Mouse (Mus musculus) embryonic facial prominence, embryonic 14.5 days (tissue): ENCODE data around the gene Ucn2. TPM values are rescaled to one million over a fixed set of nuclear protein-coding genes. Genes with fewer than 3 reads are reported as not detected.

Source experiments
- ATAC-seq: fragments of 200-750 bp; cut with Nextera tagmentation; 2 replicates; pipeline ENCODE4 v1.8.0; 2017; ENCODE audit warnings: low read depth, moderate number of reproducible peaks, moderate TSS enrichment
- DNase-seq: peaks from one replicate; pipeline ENCODE4 v3.0.0-alpha.2; 2015; ENCODE audit warnings: low spot score
- H3K27ac ChIP-seq: fragments of 300-500 bp; sonication (generic); replicated peaks from 2 replicates; pipeline ENCODE4 v1.5.1; 2014; ENCODE audit warnings: low read depth, mild to moderate bottlenecking, low read length, moderate library complexity
- H3K27me3 ChIP-seq: fragments of 300-500 bp; sonication (generic); replicated peaks from 2 replicates; pipeline ENCODE4 v1.6.1; 2014; ENCODE audit warnings: low read length; ENCODE audit not compliant: control insufficient read depth, insufficient read depth
- H3K36me3 ChIP-seq: fragments of 300-500 bp; sonication (generic); 2 replicates; pipeline ENCODE4 v1.6.1; 2014; ENCODE audit warnings: low read length, mixed read lengths; ENCODE audit not compliant: control insufficient read depth, insufficient read depth
- H3K4me1 ChIP-seq: fragments of 300-500 bp; sonication (generic); 2 replicates; pipeline ENCODE4 v1.6.1; 2014; ENCODE audit warnings: antibody characterized with exemption, low read length; ENCODE audit not compliant: control insufficient read depth, insufficient read depth
- H3K4me2 ChIP-seq: fragments of 300-500 bp; sonication (generic); 2 replicates; pipeline ENCODE4 v1.6.1; 2014; ENCODE audit warnings: low read depth, mild to moderate bottlenecking, low read length, moderate library complexity, mixed read lengths
- H3K4me3 ChIP-seq: fragments of 300-500 bp; sonication (generic); 2 replicates; pipeline ENCODE4 v1.5.1; 2014; ENCODE audit warnings: low read depth, mild to moderate bottlenecking, low read length
- H3K9ac ChIP-seq: fragments of 300-500 bp; sonication (generic); 2 replicates; pipeline ENCODE4 v1.6.1; 2014; ENCODE audit warnings: low read depth, mild to moderate bottlenecking, low read length, moderate library complexity, mixed read lengths
- H3K9me3 ChIP-seq: fragments of 300-500 bp; sonication (generic); 2 replicates; pipeline ENCODE4 v1.6.1; 2016; ENCODE audit warnings: low read length; ENCODE audit not compliant: control insufficient read depth
- WGBS: fragments of 180-500 bp; shearing (Covaris S2); extraction: QIAGEN DNeasy Blood & Tissue Kit; methylation state at CpG from one replicate; pipeline ENCODE4 v1.1.7; 2014; 5-methylcytosine and 5-hydroxymethylcytosine counted together
- polyA plus RNA-seq: library from polyadenylated mRNA; unstranded; fragments of >200 nt; fragmentation: Nextera tagmentation; extraction: Ambion mirVana; gene quantifications from 2 replicates; pipeline ENCODE4 v1.2.1, GENCODE M21; 2014

The Ucn2 gene
- polyA plus RNA-seq, 1 experiment from 2014 or later: 0.64 TPM

GRCm38 (mm10) chr9:108955241-108955640, 30.6 kb upstream of the Ucn2 start:
- Histone ChIP-seq H3K4me3 (no peak overlapping the region), H3K27me3 (peaks cover 4% of the 10 kb centered on the region; the same call in 1 of the 2 replicates), H3K9ac (no peak overlapping the region), H3K9me3 (no peaks in the 10 kb centered on the region), H3K4me1 (peaks cover 10% of the 10 kb centered on the region), H3K27ac (no peak overlapping the region), H3K36me3 (peaks cover 3% of the 10 kb centered on the region; the same call in 1 of the 2 replicates), H3K4me2 (no peak overlapping the region)
- DNase-seq (no peak), ATAC-seq (no peak)
- 85% methylated on average over 11 of the region's 11 CpGs for whole genome bisulfite sequencing

DNA sequence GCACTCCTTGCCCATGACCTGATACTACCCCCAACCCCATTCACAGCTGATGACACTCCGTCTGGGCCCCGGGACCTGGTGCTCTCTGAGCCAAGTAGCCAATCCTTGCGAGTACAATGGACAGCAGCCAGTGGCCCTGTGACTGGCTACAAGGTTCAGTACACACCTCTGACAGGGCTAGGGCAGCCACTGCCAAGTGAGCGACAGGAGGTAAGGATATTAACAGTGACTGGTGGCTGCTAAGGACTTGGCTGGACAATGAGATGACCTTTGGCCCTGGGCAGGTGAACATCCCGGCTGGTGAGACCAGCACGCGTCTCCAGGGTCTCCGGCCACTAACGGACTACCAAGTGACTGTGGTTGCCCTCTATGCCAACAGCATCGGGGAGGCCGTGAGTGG, 30.0 kb upstream of the Ucn2 start:
- Histone ChIP-seq H3K9ac (no peak overlapping the region), H3K4me2 (no peak overlapping the region), H3K27ac (no peak overlapping the region), H3K27me3 (peaks cover 4% of the 10 kb centered on the region; the same call in 1 of the 2 replicates), H3K4me1 (peaks cover 8% of the 10 kb centered on the region; the same call in 1 of the 2 replicates), H3K36me3 (no peaks in the 10 kb centered on the region), H3K9me3 (no peaks in the 10 kb centered on the region), H3K4me3 (no peak overlapping the region)
- DNase-seq (no peak), ATAC-seq (no peak)
- 90% methylated on average over 9 of the region's 11 CpGs for WGBS

DNA sequence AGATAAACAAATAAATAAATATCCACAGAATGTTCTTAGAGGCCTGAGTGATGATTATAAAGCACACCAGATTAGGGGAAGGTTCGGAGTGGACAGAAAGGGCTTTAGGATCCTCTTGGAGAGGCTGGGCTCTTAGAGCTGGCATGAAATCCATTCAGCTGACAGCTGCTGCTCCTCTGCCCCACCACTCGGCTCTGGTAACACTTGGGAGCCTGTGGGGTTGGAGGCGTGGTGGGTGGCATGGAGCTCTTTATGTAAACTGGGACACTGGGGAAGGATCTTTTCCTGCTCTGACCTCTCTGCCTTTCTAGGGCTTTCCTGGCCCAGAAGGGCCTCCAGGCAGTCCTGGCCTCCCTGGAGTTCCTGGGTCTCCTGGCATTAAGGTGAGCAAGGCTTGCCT, 22.2 kb upstream of the Ucn2 start:
- WGBS: 81% methylated on average over 3 of the region's 3 CpGs
- Histone ChIP-seq H3K4me3 (no peak overlapping the region), H3K4me2 (no peak overlapping the region), H3K4me1 (no peaks in the 10 kb centered on the region), H3K27me3 (no peaks in the 10 kb centered on the region), H3K9ac (no peak overlapping the region), H3K9me3 (no peaks in the 10 kb centered on the region), H3K36me3 (peaks cover 3% of the 10 kb centered on the region; the same call in 1 of the 2 replicates), H3K27ac (no peak overlapping the region)
- DNase-seq (no peak), ATAC-seq (no peak)

DNA sequence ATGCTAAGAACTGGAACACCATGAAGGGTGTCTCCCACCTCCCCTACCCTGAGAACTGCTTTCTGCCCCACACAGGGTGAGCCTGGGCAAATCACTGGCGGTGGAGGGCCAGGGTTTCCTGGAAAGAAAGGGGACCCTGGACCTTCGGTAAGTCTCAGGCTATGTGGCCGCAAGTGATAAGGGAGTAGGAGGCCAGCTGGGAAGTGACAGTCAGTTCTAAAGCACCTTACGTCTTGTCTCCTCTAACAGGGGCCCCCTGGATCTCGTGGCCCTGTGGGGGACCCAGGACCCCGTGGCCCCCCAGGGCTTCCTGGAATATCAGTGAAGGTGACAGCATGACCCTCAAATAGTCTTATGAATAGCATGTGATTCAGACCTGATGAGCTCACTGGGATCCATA, 21.5 kb upstream of the Ucn2 start:
- Histone ChIP-seq H3K27me3 (no peaks in the 10 kb centered on the region), H3K4me1 (no peaks in the 10 kb centered on the region), H3K36me3 (peaks cover 3% of the 10 kb centered on the region; the same call in 1 of the 2 replicates), H3K27ac (no peak overlapping the region), H3K4me3 (no peak overlapping the region), H3K4me2 (no peak overlapping the region), H3K9ac (no peak overlapping the region), H3K9me3 (no peaks in the 10 kb centered on the region)
- DNase-seq (no peak), ATAC-seq (no peak)
- WGBS: 81% methylated on average over 5 of the region's 6 CpGs

GRCm38 (mm10) chr9:108970623-108971022, 15.2 kb upstream of the Ucn2 start:
- no peaks in the 10 kb centered on the region for H3K4me1 ChIP-seq
- H3K9me3 ChIP-seq: no peaks in the 10 kb centered on the region
- WGBS: 83% methylated on average over 8 of the region's 8 CpGs
- ATAC-seq (no peak), DNase-seq (no peak)
- H3K4me2 ChIP-seq: no peak overlapping the region
- peaks cover 17% of the 10 kb centered on the region; the same call in 1 of the 2 replicates for H3K36me3 ChIP-seq
- no peak overlapping the region for H3K4me3 ChIP-seq
- no peak overlapping the region for H3K9ac ChIP-seq
- no peak overlapping the region for H3K27ac ChIP-seq
- H3K27me3 ChIP-seq: no peaks in the 10 kb centered on the region

GRCm38 (mm10) chr9:108976483-108976882, 9.3 kb upstream of the Ucn2 start:
- WGBS: 66% methylated on average over 9 of the region's 9 CpGs
- Histone ChIP-seq H3K4me3 (no peak overlapping the region), H3K36me3 (0 out of 2 replicates have a peak, but pooled peaks cover 6% of the 10 kb centered on the region), H3K9me3 (no peaks in the 10 kb centered on the region), H3K27me3 (no peaks in the 10 kb centered on the region), H3K4me1 (no peaks in the 10 kb centered on the region), H3K9ac (no peak overlapping the region), H3K4me2 (no peak overlapping the region), H3K27ac (no peak overlapping the region)
- ATAC-seq (no peak), DNase-seq (no peak)

- Histone ChIP-seq H3K4me2 (no peak overlapping the region), H3K4me1 (no peaks in the 10 kb centered on the region), H3K27ac (no peak overlapping the region), H3K9me3 (no peaks in the 10 kb centered on the region), H3K4me3 (no peak overlapping the region), H3K9ac (no peak overlapping the region), H3K36me3 (0 out of 2 replicates have a peak, but pooled peaks cover 6% of the 10 kb centered on the region), H3K27me3 (no peaks in the 10 kb centered on the region)
- WGBS: 80% methylated on average over 7 of the region's 7 CpGs
- ATAC-seq (no peak), DNase-seq (no peak)
Measured at GRCm38 (mm10) chr9:108977966-108978365, 7.8 kb upstream of the Ucn2 start.

GRCm38 (mm10) chr9:108982498-108982897, 3.3 kb upstream of the Ucn2 start:
- H3K4me1 ChIP-seq: no peaks in the 10 kb centered on the region
- WGBS: 81% methylated on average over 8 of the region's 8 CpGs
- DNase-seq: no peak

GRCm38 (mm10) chr9:108983209-108983608, 2.6 kb upstream of the Ucn2 start:
- no peaks in the 10 kb centered on the region; the same call in 1 of the 2 replicates for H3K4me1 ChIP-seq
- ATAC-seq (no peak), DNase-seq (no peak)
- no peak overlapping the region for H3K4me3 ChIP-seq
- no peaks in the 10 kb centered on the region for H3K27me3 ChIP-seq
- H3K9me3 ChIP-seq: no peaks in the 10 kb centered on the region
- H3K9ac ChIP-seq: no peak overlapping the region
- H3K27ac ChIP-seq: no peak overlapping the region
- 78% methylated on average over 9 of the region's 9 CpGs for WGBS
- H3K36me3 ChIP-seq: no peaks in the 10 kb centered on the region
- H3K4me2 ChIP-seq: no peak overlapping the region

More at GRCm38 (mm10) chr9:108982498-108982897, 3.3 kb upstream of the Ucn2 start:
- no peak overlapping the region for H3K4me2 ChIP-seq
- no peaks in the 10 kb centered on the region for H3K27me3 ChIP-seq
- no peak overlapping the region for H3K27ac ChIP-seq
- no peak overlapping the region for H3K4me3 ChIP-seq
- H3K9ac ChIP-seq: no peak overlapping the region
- H3K36me3 ChIP-seq: no peaks in the 10 kb centered on the region
- no peak for ATAC-seq
- no peaks in the 10 kb centered on the region for H3K9me3 ChIP-seq
